Mouse (Mus musculus) small intestine, adult 2 months (tissue): ENCODE measurements around the gene Cmtm2b. TPM values are rescaled to one million over a fixed set of nuclear protein-coding genes. Genes with fewer than 3 reads are reported as not detected.

Experiments used
- H3K27ac ChIP-seq: fragments of 200-500 bp; 2 replicates; pipeline ENCODE4 v1.5.1; 2012; ENCODE audit warnings: low read depth, low read length, control low read depth, inconsistent platforms; ENCODE audit not compliant: insufficient read depth
- H3K27me3 ChIP-seq: fragments of 200-500 bp; 2 replicates; pipeline ENCODE4 v1.6.1; 2012; ENCODE audit warnings: mild to moderate bottlenecking, moderate library complexity, low read length, inconsistent platforms; ENCODE audit not compliant: control insufficient read depth, insufficient read depth
- H3K36me3 ChIP-seq: fragments of 200-500 bp; 2 replicates; pipeline ENCODE4 v1.6.1; 2012; ENCODE audit warnings: mild to moderate bottlenecking, low read length, control low read depth, inconsistent platforms; ENCODE audit not compliant: control insufficient read depth, insufficient read depth
- H3K4me1 ChIP-seq: fragments of 200-500 bp; 2 replicates; pipeline ENCODE4 v1.6.1; 2012; ENCODE audit warnings: low read length, inconsistent platforms, mixed read lengths; ENCODE audit not compliant: control insufficient read depth, insufficient read depth, insufficient read length
- H3K4me3 ChIP-seq: fragments of 200-500 bp; 2 replicates; pipeline ENCODE4 v1.5.1; 2012; ENCODE audit warnings: low read depth, mild to moderate bottlenecking, control low read depth, inconsistent platforms, low read length, moderate library complexity
- CTCF ChIP-seq: fragments of 200-500 bp; IDR thresholded peaks from 2 replicates; pipeline ENCODE4 v1.5.1; 2012; ENCODE audit warnings: low read depth, mild to moderate bottlenecking, control low read depth, inconsistent platforms, low read length, moderate library complexity, mixed read lengths; ENCODE audit not compliant: insufficient replicate concordance, insufficient read length; ENCODE audit errors: extremely low read depth
- POLR2A ChIP-seq: fragments of 200-500 bp; IDR thresholded peaks from 2 replicates; pipeline ENCODE4 v1.6.1; 2012; ENCODE audit warnings: low read depth, mild to moderate bottlenecking, control low read depth, inconsistent platforms, low read length, moderate library complexity
- WGBS: fragments of 180-500 bp; shearing (Covaris S2); methylation state at CpG from one replicate; pipeline ENCODE4 v1.1.7; 2018; 5-methylcytosine and 5-hydroxymethylcytosine counted together
- polyA plus RNA-seq: library from polyadenylated mRNA; depleted of rRNA; stranded (reverse); fragments of >200 nt; gene quantifications from 2 replicates; pipeline ENCODE4 v1.2.3, GENCODE M21; 2012

Cmtm2b gene
- polyA plus RNA-seq, 1 experiment: not detected

DNA sequence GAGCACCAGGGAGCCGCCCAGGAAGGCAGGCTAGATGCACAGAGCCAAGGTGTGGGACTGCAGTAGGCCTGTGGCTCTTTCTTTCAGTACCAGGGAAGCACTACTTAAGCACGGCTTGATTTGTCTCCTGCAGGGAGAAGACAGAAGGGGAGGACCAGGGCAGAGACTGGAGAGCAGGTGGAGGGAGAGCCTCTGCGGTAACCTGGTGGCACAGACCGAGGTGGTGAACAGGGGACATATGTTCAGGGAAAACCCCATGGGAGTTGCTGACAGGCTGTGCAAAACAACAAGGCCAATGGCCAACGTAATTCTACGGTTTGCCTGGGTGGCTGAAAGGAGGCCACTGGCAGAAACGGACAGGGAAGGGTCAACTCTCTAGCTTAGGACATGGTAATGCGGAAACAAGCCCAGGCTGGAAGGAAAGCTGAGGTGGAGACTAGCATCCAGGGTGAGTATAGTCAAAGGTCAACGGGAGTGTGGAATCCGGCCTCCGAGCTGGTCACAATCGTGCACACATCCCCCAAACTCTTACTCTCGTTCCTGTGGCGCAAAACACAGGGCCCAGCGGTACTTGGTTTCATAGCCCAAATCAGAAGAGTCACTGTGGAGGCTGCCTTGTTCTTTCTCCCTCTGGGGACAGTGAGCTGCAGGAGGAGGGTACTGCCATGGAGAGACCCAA lies 37.9 kb downstream of the Cmtm2b start:
- Histone ChIP-seq H3K27ac (no peak overlapping the region), H3K27me3 (no peaks in the 10 kb centered on the region), H3K4me3 (no peak overlapping the region), H3K4me1 (no peaks in the 10 kb centered on the region), H3K36me3 (peaks cover 15% of the 10 kb centered on the region)
- WGBS: 85% methylated on average over 15 of the region's 15 CpGs
- TF ChIP-seq CTCF (no peak), POLR2A (no peak)

- Histone ChIP-seq H3K27ac (no peak overlapping the region), H3K36me3 (0 out of 2 replicates have a peak, but pooled peaks cover 4% of the 10 kb centered on the region)
Measured at GRCm38 (mm10) chr8:104365695-104366094, 43.7 kb downstream of the Cmtm2b start.

DNA sequence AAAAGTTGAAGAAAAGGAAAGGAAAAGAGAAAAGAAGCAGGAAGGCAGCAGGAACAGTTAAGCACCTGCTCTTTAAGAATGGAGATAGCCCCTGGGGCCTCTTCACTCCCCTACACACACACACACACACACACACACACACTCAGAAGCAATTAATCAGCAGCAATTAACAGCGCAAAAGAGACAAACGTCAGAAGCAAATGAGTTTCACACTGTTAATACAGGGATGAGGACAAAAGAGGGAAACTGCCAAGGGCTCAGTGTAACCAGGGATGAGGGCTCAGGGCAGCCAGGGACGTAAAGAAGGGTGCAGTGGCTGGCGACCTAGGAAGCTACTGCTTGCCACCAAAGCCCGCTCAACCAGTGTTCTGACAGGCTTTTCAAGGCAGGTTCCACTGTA lies 45.4 kb downstream of the Cmtm2b start:
- H3K27ac ChIP-seq: no peak overlapping the region
- H3K4me3 ChIP-seq: no peak overlapping the region
- H3K27me3 ChIP-seq: no peaks in the 10 kb centered on the region
- no peak for TF ChIP-seq POLR2A
- peaks cover 2% of the 10 kb centered on the region; the same call in 1 of the 2 replicates for H3K4me1 ChIP-seq
- WGBS: 66% methylated on average over 5 of the region's 5 CpGs
- no peaks in the 10 kb centered on the region for H3K36me3 ChIP-seq

More at GRCm38 (mm10) chr8:104365695-104366094, 43.7 kb downstream of the Cmtm2b start:
- 80% methylated on average over 9 of the region's 9 CpGs for WGBS
- no peaks in the 10 kb centered on the region for H3K27me3 ChIP-seq
- no peak for TF ChIP-seq POLR2A
- TF ChIP-seq CTCF: no peak
- H3K4me3 ChIP-seq: no peak overlapping the region
- H3K4me1 ChIP-seq: peaks cover 2% of the 10 kb centered on the region; the same call in 1 of the 2 replicates

DNA sequence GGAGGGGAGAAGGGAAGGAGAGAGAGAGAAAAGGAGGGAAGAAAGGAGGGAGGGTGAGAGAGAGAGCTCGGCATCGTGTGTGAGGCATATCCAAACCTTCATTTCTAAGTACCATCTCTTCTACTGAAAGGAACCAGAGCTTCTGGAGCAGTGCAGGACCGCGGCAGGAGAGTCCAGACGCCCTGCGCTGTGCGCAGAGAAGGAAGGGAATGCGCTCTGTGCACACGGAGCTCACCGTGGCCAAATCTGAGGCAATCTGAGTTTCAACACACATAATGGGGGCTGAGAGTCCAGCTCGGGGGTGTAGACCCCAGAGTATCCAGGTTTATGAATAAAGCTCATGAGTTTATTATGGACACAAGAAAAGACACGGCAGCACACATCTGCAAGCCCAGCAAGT lies 47.6 kb downstream of the Cmtm2b start:
- no peaks in the 10 kb centered on the region for H3K36me3 ChIP-seq
- H3K27ac ChIP-seq: no peak overlapping the region
- no peak overlapping the region for H3K4me3 ChIP-seq
- TF ChIP-seq CTCF (no peak), POLR2A (no peak)
- H3K27me3 ChIP-seq: no peaks in the 10 kb centered on the region
- 72% methylated on average over 12 of the region's 12 CpGs for WGBS
- H3K4me1 ChIP-seq: peaks cover 11% of the 10 kb centered on the region

DNA sequence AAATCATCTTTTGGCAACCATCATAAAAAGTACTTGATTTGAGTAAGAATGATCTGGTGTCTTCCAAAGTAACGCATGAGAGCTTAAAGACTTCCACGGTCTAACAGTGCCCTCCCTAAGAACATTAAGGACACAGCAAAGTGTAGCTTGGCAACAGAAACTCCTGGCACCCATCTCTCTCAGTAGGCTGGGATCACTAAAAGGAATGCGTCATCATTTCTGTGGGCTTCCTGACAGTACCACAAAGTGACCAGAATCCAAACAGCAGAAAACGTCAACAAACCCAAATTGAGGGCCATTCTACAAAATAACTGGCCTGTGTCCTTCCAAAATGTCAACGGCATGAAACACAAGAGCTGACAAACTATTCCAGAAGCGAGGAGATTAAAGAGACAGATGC lies 48.0 kb downstream of the Cmtm2b start:
- Histone ChIP-seq H3K27ac (no peak overlapping the region), H3K36me3 (no peaks in the 10 kb centered on the region), H3K4me3 (no peak overlapping the region), H3K4me1 (peaks cover 14% of the 10 kb centered on the region), H3K27me3 (no peaks in the 10 kb centered on the region)
- 74% methylated on average over 6 of the region's 6 CpGs for WGBS
- TF ChIP-seq CTCF (no peak), POLR2A (no peak)

- WGBS: 86% methylated on average over 6 of the region's 6 CpGs
- H3K4me3 ChIP-seq: no peak overlapping the region
- no peaks in the 10 kb centered on the region for H3K36me3 ChIP-seq
- H3K4me1 ChIP-seq: peaks cover 20% of the 10 kb centered on the region
- no peak overlapping the region for H3K27ac ChIP-seq
- no peaks in the 10 kb centered on the region for H3K27me3 ChIP-seq
- no peak for TF ChIP-seq CTCF
- no peak for TF ChIP-seq POLR2A
Measured at GRCm38 (mm10) chr8:104371121-104371520, 49.1 kb downstream of the Cmtm2b start.

DNA sequence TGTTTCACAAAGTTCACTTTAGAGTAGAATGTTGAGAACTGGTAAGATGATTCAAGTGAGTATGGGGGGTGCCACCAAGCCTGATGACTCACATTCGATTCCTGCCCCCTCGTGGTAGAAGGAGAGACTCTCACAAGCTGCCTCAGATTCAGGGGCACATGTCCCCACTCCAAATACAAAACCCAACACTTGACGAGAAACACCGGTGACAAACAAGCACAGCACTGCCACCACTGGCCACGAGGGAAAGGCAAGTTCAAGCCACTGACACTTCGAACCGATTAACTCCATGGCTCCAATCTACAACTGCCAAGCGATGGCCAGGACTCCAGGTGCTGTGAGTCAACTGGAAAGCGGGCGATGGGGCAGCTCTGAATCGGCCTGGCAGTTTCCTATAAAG lies 51.7 kb downstream of the Cmtm2b start:
- Histone ChIP-seq H3K4me1 (peaks cover 21% of the 10 kb centered on the region), H3K4me3 (no peak overlapping the region), H3K36me3 (no peaks in the 10 kb centered on the region), H3K27ac (peak overlapping the region; percentile 23), H3K27me3 (no peaks in the 10 kb centered on the region)
- WGBS: 34% methylated on average over 11 of the region's 11 CpGs
- no peak for TF ChIP-seq POLR2A
- no peak for TF ChIP-seq CTCF
